Mouse (Mus musculus): Measurements from ENCODE around the gene Dtx3. TPM values are rescaled to one million over a fixed set of nuclear protein-coding genes. Genes with fewer than 3 reads are reported as not detected.
"Not testable (repeated sequence)": the region's sequence is repeated elsewhere in the genome, so short reads cannot be mapped to it uniquely, and the experiment has no call there.

Dtx3 gene
- polyA plus RNA-seq, 1 experiment from 2014 or later, result 92.4 TPM

- Histone ChIP-seq H3K27me3 (ENCODE audit: insufficient read depth, low read length) (peaks cover 76% of the 10 kb centered on the region), H3K36me3 (ENCODE audit: insufficient read depth) (no peaks in the 10 kb centered on the region), H3K4me1 (ENCODE audit: insufficient read depth) (peaks cover 13% of the 10 kb centered on the region; the same call in 1 of the 2 replicates), H3K4me3 (ENCODE audit: low read depth, low read length) (peak overlapping the region; percentile 62), H3K4me2 (peak overlapping the region; percentile 100), H3K27ac (ENCODE audit: low read depth) (no peak overlapping the region), H3K9me3 (ENCODE audit: low read depth, low read length) (no peaks in the 10 kb centered on the region), H3K9ac (no peak overlapping the region)
- peak; percentile 1; the same call in 1 of the 2 replicates for ATAC-seq (ENCODE audit: insufficient read depth)
- no peak for DNase-seq
- 4% methylated on average over 11 of the region's 11 CpGs for WGBS
- TF ChIP-seq CTCF (IDR thresholded peaks at IDR 0.05; ENCODE audit: low read depth), result no peak
Measured at GRCm38 (mm10) chr10:127166404-127166715, 29.2 kb downstream of the Dtx3 start.

- ATAC-seq (ENCODE audit: insufficient read depth) (peak; percentile 41), DNase-seq (peak; percentile 53)
- Histone ChIP-seq H3K4me2 (peak overlapping the region; percentile 100), H3K27ac (ENCODE audit: low read depth) (no peak overlapping the region), H3K4me3 (ENCODE audit: low read depth, low read length) (peak overlapping the region; percentile 62), H3K9me3 (ENCODE audit: low read depth, low read length) (no peaks in the 10 kb centered on the region), H3K9ac (peak overlapping the region; percentile 63), H3K27me3 (ENCODE audit: insufficient read depth, low read length) (peaks cover 73% of the 10 kb centered on the region), H3K4me1 (ENCODE audit: insufficient read depth) (peaks cover 13% of the 10 kb centered on the region; the same call in 1 of the 2 replicates), H3K36me3 (ENCODE audit: insufficient read depth) (no peaks in the 10 kb centered on the region)
- TF ChIP-seq CTCF (IDR thresholded peaks at IDR 0.05; ENCODE audit: low read depth), result no peak
- WGBS, result 0% methylated on average over 56 of the region's 56 CpGs
Measured at GRCm38 (mm10) chr10:127165654-127166403, 29.7 kb downstream of the Dtx3 start.

GRCm38 (mm10) chr10:127165354-127165653, 30.2 kb downstream of the Dtx3 start:
- no peak overlapping the region for H3K27ac ChIP-seq (ENCODE audit: low read depth)
- TF ChIP-seq CTCF (IDR thresholded peaks at IDR 0.05; ENCODE audit: low read depth), result no peak
- WGBS, result under 1% methylated on average over 37 of the region's 42 CpGs
- DNase-seq (no peak), ATAC-seq (ENCODE audit: insufficient read depth) (peak; percentile 40; the same call in 1 of the 2 replicates)
- peaks cover 68% of the 10 kb centered on the region for H3K27me3 ChIP-seq (ENCODE audit: insufficient read depth, low read length)
- peak overlapping the region; percentile 63 for H3K9ac ChIP-seq
- H3K4me1 ChIP-seq (ENCODE audit: insufficient read depth), result peaks cover 10% of the 10 kb centered on the region; the same call in 1 of the 2 replicates
- peak overlapping the region; percentile 100 for H3K4me2 ChIP-seq
- no peaks in the 10 kb centered on the region for H3K9me3 ChIP-seq (ENCODE audit: low read depth, low read length)
- H3K36me3 ChIP-seq (ENCODE audit: insufficient read depth), result no peaks in the 10 kb centered on the region
- peak overlapping the region; percentile 62 for H3K4me3 ChIP-seq (ENCODE audit: low read depth, low read length)

GRCm38 (mm10) chr10:127164631-127165353, 30.7 kb downstream of the Dtx3 start, which contains the start of gene B4galnt1:
TSS of gene B4galnt1 (plus strand) at chr10:127165225.
- Histone ChIP-seq H3K27ac (ENCODE audit: low read depth) (no peak within 1 kb of the TSS), H3K9me3 (ENCODE audit: low read depth, low read length) (no peaks in the 10 kb centered on the region), H3K4me3 (ENCODE audit: low read depth, low read length) (peak within 1 kb of the TSS; percentile 62), H3K4me2 (peak within 1 kb of the TSS; percentile 100), H3K27me3 (ENCODE audit: insufficient read depth, low read length) (peaks cover 63% of the 10 kb centered on the region), H3K9ac (peak within 1 kb of the TSS; percentile 63), H3K4me1 (ENCODE audit: insufficient read depth) (peaks cover 6% of the 10 kb centered on the region; the same call in 1 of the 2 replicates), H3K36me3 (ENCODE audit: insufficient read depth) (no peaks in the 10 kb centered on the region)
- peak; percentile 77 for TF ChIP-seq CTCF (IDR thresholded peaks at IDR 0.05; ENCODE audit: low read depth)
- DNase-seq (peak; percentile 91), ATAC-seq (ENCODE audit: insufficient read depth) (peak; percentile 89)
- WGBS, result 3% methylated on average over 52 of the region's 52 CpGs

GRCm38 (mm10) chr10:127164190-127164589, 31.3 kb downstream of the Dtx3 start:
- ATAC-seq (ENCODE audit: insufficient read depth), result no peak
- no peak for DNase-seq
- H3K4me2 ChIP-seq, result no peak overlapping the region; the same call in 1 of the 2 replicates
- WGBS, result 91% methylated on average over 4 of the region's 4 CpGs
- H3K36me3 ChIP-seq (ENCODE audit: insufficient read depth), result no peaks in the 10 kb centered on the region
- no peak overlapping the region for H3K9ac ChIP-seq
- no peak for TF ChIP-seq CTCF (IDR thresholded peaks at IDR 0.05; ENCODE audit: low read depth)
- H3K27me3 ChIP-seq (ENCODE audit: insufficient read depth, low read length), result peaks cover 57% of the 10 kb centered on the region
- H3K4me1 ChIP-seq (ENCODE audit: insufficient read depth), result peaks cover 6% of the 10 kb centered on the region; the same call in 1 of the 2 replicates
- no peaks in the 10 kb centered on the region for H3K9me3 ChIP-seq (ENCODE audit: low read depth, low read length)
- H3K4me3 ChIP-seq (ENCODE audit: low read depth, low read length), result no peak overlapping the region
- no peak overlapping the region for H3K27ac ChIP-seq (ENCODE audit: low read depth)

- WGBS, result 45% methylated on average over 7 of the region's 7 CpGs
Measured at GRCm38 (mm10) chr10:127162771-127163261, 32.7 kb downstream of the Dtx3 start.

GRCm38 (mm10) chr10:127160728-127161127, 34.8 kb downstream of the Dtx3 start:
- WGBS, result 62% methylated on average over 3 of the region's 3 CpGs
- no peak overlapping the region for H3K9ac ChIP-seq

More at GRCm38 (mm10) chr10:127162771-127163261, 32.7 kb downstream of the Dtx3 start:
- not testable (repeated sequence) for H3K4me2 ChIP-seq; H3K36me3 ChIP-seq (ENCODE audit: insufficient read depth); ATAC-seq (ENCODE audit: insufficient read depth); H3K4me3 ChIP-seq (ENCODE audit: low read depth, low read length); DNase-seq; H3K9ac ChIP-seq; H3K9me3 ChIP-seq (ENCODE audit: low read depth, low read length); H3K4me1 ChIP-seq (ENCODE audit: insufficient read depth); H3K27ac ChIP-seq (ENCODE audit: low read depth)
- peaks cover 44% of the 10 kb centered on the region for H3K27me3 ChIP-seq (ENCODE audit: insufficient read depth, low read length)

More at GRCm38 (mm10) chr10:127160728-127161127, 34.8 kb downstream of the Dtx3 start:
- no peaks in the 10 kb centered on the region for H3K36me3 ChIP-seq (ENCODE audit: insufficient read depth)
- H3K4me1 ChIP-seq (ENCODE audit: insufficient read depth), result peaks cover 3% of the 10 kb centered on the region; the same call in 1 of the 2 replicates
- H3K9me3 ChIP-seq (ENCODE audit: low read depth, low read length), result no peaks in the 10 kb centered on the region
- no peak overlapping the region for H3K4me2 ChIP-seq
- H3K4me3 ChIP-seq (ENCODE audit: low read depth, low read length), result no peak overlapping the region
- no peak overlapping the region for H3K27ac ChIP-seq (ENCODE audit: low read depth)
- peaks cover 23% of the 10 kb centered on the region for H3K27me3 ChIP-seq (ENCODE audit: insufficient read depth, low read length)
- no peak for TF ChIP-seq CTCF (IDR thresholded peaks at IDR 0.05; ENCODE audit: low read depth)
- DNase-seq, result no peak
- no peak for ATAC-seq (ENCODE audit: insufficient read depth)
